ENCODE assay signal across 27 mouse cellular contexts in the genomic region with DNA sequence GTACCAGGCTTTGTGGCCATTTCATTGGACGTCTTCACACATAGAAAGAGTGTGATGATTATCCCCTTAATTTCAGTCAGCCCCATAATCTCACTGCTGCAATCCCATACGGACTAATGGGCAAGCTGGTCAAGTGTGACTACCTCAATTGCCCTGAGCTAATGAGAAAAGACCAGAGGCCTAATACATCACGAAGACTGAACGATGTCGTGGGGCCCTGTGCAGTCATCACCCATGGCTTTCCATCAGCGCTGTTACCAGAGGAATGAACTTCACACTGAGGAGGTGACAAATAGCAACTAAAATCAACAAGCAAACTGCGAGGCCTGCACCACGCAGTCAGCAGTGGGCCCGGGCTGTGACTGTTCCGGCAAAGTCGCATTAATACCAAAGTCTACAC.
A peak's percentile ranks its signal among the peaks of the same experiment; 100 is the strongest.
DNase-seq lines count a peak whose midpoint lies in the region; ATAC-seq lines count a peak whose summit lies in the region.
"Had no signal": no experiment of that assay in that cellular context is flagged by ENCODE, and none has a peak within 500 bp of the region (broad histone marks: within the 10 kb centered on the region; RNA-seq: fewer than 3 reads in every experiment).

No protein-coding gene starts in this region.

- H3K4me1 ChIP-seq in hindbrain, embryonic 12.5 days: 0 out of 2 replicates have a peak, but pooled peaks cover 4% of the 10 kb centered on the region
- peaks cover 17% of the 10 kb centered on the region for H3K4me1 ChIP-seq in hindbrain, embryonic 13.5 days (replicated peaks)
- peaks cover 4% of the 10 kb centered on the region; the same call in 1 of the 2 replicates for H3K4me1 ChIP-seq in neural tube, embryonic 14.5 days (ENCODE audit: control insufficient read depth, insufficient read depth, low read length)
- H3K4me1 ChIP-seq: embryonic facial prominence, embryonic 12.5 days; embryonic facial prominence, embryonic 15.5 days had no signal

- H3K4me2 ChIP-seq in hindbrain, embryonic 12.5 days (replicated peaks): no peak overlapping the region
- H3K4me2 ChIP-seq in hindbrain, embryonic 13.5 days: no peak overlapping the region
- H3K4me2 ChIP-seq in neural tube, embryonic 14.5 days (ENCODE audit: low read depth, low read length): no peak overlapping the region
- H3K4me2 ChIP-seq: embryonic facial prominence, embryonic 12.5 days; embryonic facial prominence, embryonic 15.5 days; forebrain, embryonic 13.5 days; heart, embryonic 11.5 days; hindbrain, embryonic 15.5 days had no signal

- H3K9ac ChIP-seq in hindbrain, embryonic 12.5 days: no peak overlapping the region
- H3K9ac ChIP-seq in hindbrain, embryonic 13.5 days: no peak overlapping the region
- H3K9ac ChIP-seq in neural tube, embryonic 14.5 days (replicated peaks; ENCODE audit: low read depth, low read length): no peak overlapping the region
- H3K9ac ChIP-seq: embryonic facial prominence, embryonic 12.5 days; embryonic facial prominence, embryonic 15.5 days; forebrain, embryonic 13.5 days; hindbrain, embryonic 15.5 days had no signal

- H3K27me3 ChIP-seq in hindbrain, embryonic 12.5 days: no peaks in the 10 kb centered on the region
- no peaks in the 10 kb centered on the region for H3K27me3 ChIP-seq in hindbrain, embryonic 13.5 days
- no peaks in the 10 kb centered on the region for H3K27me3 ChIP-seq in neural tube, embryonic 14.5 days (ENCODE audit: control insufficient read depth, insufficient read depth, low read length)
- H3K27me3 ChIP-seq: CH12.LX; embryonic facial prominence, embryonic 12.5 days; embryonic facial prominence, embryonic 15.5 days; forebrain, embryonic 13.5 days; hindbrain, embryonic 15.5 days; Patski had no signal

- H3K27ac ChIP-seq in hindbrain, embryonic 12.5 days: no peak overlapping the region
- no peak overlapping the region for H3K27ac ChIP-seq in hindbrain, embryonic 13.5 days
- H3K27ac ChIP-seq in neural tube, embryonic 14.5 days (ENCODE audit: low read depth, low read length): no peak overlapping the region
- H3K27ac ChIP-seq: embryonic facial prominence, embryonic 12.5 days; embryonic facial prominence, embryonic 15.5 days; forebrain, embryonic 10.5 days; forebrain, embryonic 13.5 days; hindbrain, embryonic 10.5 days; hindbrain, embryonic 15.5 days had no signal

- no peak overlapping the region for H3K4me3 ChIP-seq in hindbrain, embryonic 12.5 days
- H3K4me3 ChIP-seq in hindbrain, embryonic 13.5 days: no peak overlapping the region
- no peak overlapping the region for H3K4me3 ChIP-seq in neural tube, embryonic 14.5 days (ENCODE audit: low read depth, low read length)
- H3K4me3 ChIP-seq: embryonic facial prominence, embryonic 12.5 days; embryonic facial prominence, embryonic 15.5 days; forebrain, embryonic 10.5 days; forebrain, embryonic 13.5 days; hindbrain, embryonic 10.5 days; hindbrain, embryonic 15.5 days had no signal

- no peaks in the 10 kb centered on the region for H3K36me3 ChIP-seq in hindbrain, embryonic 12.5 days
- H3K36me3 ChIP-seq in hindbrain, embryonic 13.5 days: no peaks in the 10 kb centered on the region
- H3K36me3 ChIP-seq in neural tube, embryonic 14.5 days (ENCODE audit: control insufficient read depth, insufficient read depth, low read length): no peaks in the 10 kb centered on the region
- H3K36me3 ChIP-seq: embryonic facial prominence, embryonic 12.5 days; embryonic facial prominence, embryonic 15.5 days; forebrain, embryonic 10.5 days; G1E; hindbrain, embryonic 10.5 days; hindbrain, embryonic 15.5 days had no signal

- no peaks in the 10 kb centered on the region for H3K9me3 ChIP-seq in hindbrain, embryonic 12.5 days (replicated peaks)
- H3K9me3 ChIP-seq in hindbrain, embryonic 13.5 days: no peaks in the 10 kb centered on the region
- no peaks in the 10 kb centered on the region for H3K9me3 ChIP-seq in neural tube, embryonic 14.5 days (ENCODE audit: control insufficient read depth, low read length)
- H3K9me3 ChIP-seq: embryonic facial prominence, embryonic 12.5 days; embryonic facial prominence, embryonic 15.5 days; forebrain, embryonic 10.5 days; forebrain, embryonic 13.5 days; G1E; hindbrain, embryonic 15.5 days had no signal

- DNase-seq in kidney, postnatal 14 days: peak; percentile 9
- DNase-seq in kidney, postnatal 36 days: no peak
- no peak for DNase-seq in neural tube, embryonic 10.5 days (ENCODE audit: extremely low spot score, low spot score)
- DNase-seq in left cerebral cortex, adult 11 months (ENCODE audit: low spot score): no peak
- DNase-seq: adrenal gland, postnatal 10 days; B cell, adult 2 months; cerebellum, adult 11 months; cerebellum, adult 2 months; cerebellum, adult 9-11 months; cerebellum, postnatal 25 days; gastrocnemius, postnatal 10 days; gastrocnemius, postnatal 36 days; heart, postnatal 36 days had no signal

- peak; percentile 56; the same call in 1 of the 2 replicates for ATAC-seq in hindbrain, embryonic 12.5 days (ENCODE audit: low FRiP score)
- ATAC-seq in hindbrain, embryonic 13.5 days (ENCODE audit: low FRiP score): no peak
- peak; percentile 34; the same call in 1 of the 2 replicates for ATAC-seq in neural tube, embryonic 14.5 days (ENCODE audit: low read depth)
- ATAC-seq: forebrain, embryonic 13.5 days; forebrain, embryonic 16.5 days; Patski had no signal

- 65% methylated on average over 11 of the region's 11 CpGs for WGBS in hindbrain, embryonic 12.5 days
- 63% methylated on average over 11 of the region's 11 CpGs for WGBS in hindbrain, embryonic 13.5 days
- 58% methylated on average over 11 of the region's 11 CpGs for WGBS in neural tube, embryonic 14.5 days
